Mouse (Mus musculus): ENCODE measurements around the gene Jund. TPM values are rescaled to one million over a fixed set of nuclear protein-coding genes. Genes with fewer than 3 reads are reported as not detected.

Jund gene
- polyA plus RNA-seq, 1 experiment: 128 TPM

GRCm38 (mm10) chr8:70660273-70660725 is 38.5 kb upstream of the Jund start, which contains the start of gene Pgpep1:
Pgpep1 (minus strand) TSS chr8:70660388.
- TF ChIP-seq USF1 (IDR thresholded peaks at IDR 0.05; ENCODE audit: low read depth): no peak
- no peak for TF ChIP-seq MAX (IDR thresholded peaks at IDR 0.05)
- TF ChIP-seq CEBPB (IDR thresholded peaks at IDR 0.05; ENCODE audit: low read depth): no peak
- TF ChIP-seq FOSL1 (IDR thresholded peaks at IDR 0.05; ENCODE audit: insufficient read depth, low read length, poor library complexity, severe bottlenecking): no peak
- TF ChIP-seq CTCF (IDR thresholded peaks at IDR 0.05; ENCODE audit: control insufficient read depth, insufficient read depth, insufficient read length): no peak
- TF ChIP-seq MYOD1 (IDR thresholded peaks at IDR 0.05; ENCODE audit: control insufficient read depth, insufficient read length, low read depth): no peak
- no peak for TF ChIP-seq MYOG (IDR thresholded peaks at IDR 0.05; ENCODE audit: control insufficient read depth, extremely low read depth, insufficient read length)
- H3ac ChIP-seq (ENCODE audit: control insufficient read depth, insufficient read length, low read depth): peak within 1 kb of the TSS; percentile 50
- H3K79me3 ChIP-seq (ENCODE audit: low read depth): no peaks in the 10 kb centered on the region
- no peaks in the 10 kb centered on the region for H3K27me3 ChIP-seq (ENCODE audit: control insufficient read depth, insufficient read depth, insufficient read length)
- peaks cover 17% of the 10 kb centered on the region for H3K36me3 ChIP-seq (ENCODE audit: control insufficient read depth, insufficient read depth)
- H3K79me2 ChIP-seq (ENCODE audit: control insufficient read depth, insufficient read depth): peaks cover 19% of the 10 kb centered on the region
- peak within 1 kb of the TSS; percentile 80 for H3K4me3 ChIP-seq (ENCODE audit: insufficient read depth, poor library complexity, severe bottlenecking)

GRCm38 (mm10) chr8:70663691-70664090 is 35.1 kb upstream of the Jund start:
- TF ChIP-seq USF1 (IDR thresholded peaks at IDR 0.05; ENCODE audit: low read depth) (no peak), CTCF (IDR thresholded peaks at IDR 0.05; ENCODE audit: control insufficient read depth, insufficient read depth, insufficient read length) (no peak), MAX (IDR thresholded peaks at IDR 0.05) (no peak)
- H3K4me3 ChIP-seq (ENCODE audit: insufficient read depth, poor library complexity, severe bottlenecking): no peak overlapping the region
- H3K79me3 ChIP-seq (ENCODE audit: low read depth): no peaks in the 10 kb centered on the region
- H3K27me3 ChIP-seq (ENCODE audit: control insufficient read depth, insufficient read depth, insufficient read length): no peaks in the 10 kb centered on the region
- H3K79me2 ChIP-seq (ENCODE audit: control insufficient read depth, insufficient read depth): peaks cover 6% of the 10 kb centered on the region
- no peaks in the 10 kb centered on the region for H3K36me3 ChIP-seq (ENCODE audit: control insufficient read depth, insufficient read depth)
- H3ac ChIP-seq (ENCODE audit: control insufficient read depth, insufficient read length, low read depth): no peak overlapping the region

GRCm38 (mm10) chr8:70664631-70665030 is 34.1 kb upstream of the Jund start:
- Histone ChIP-seq H3K27me3 (ENCODE audit: control insufficient read depth, insufficient read depth, insufficient read length) (no peaks in the 10 kb centered on the region), H3K79me2 (ENCODE audit: control insufficient read depth, insufficient read depth) (no peaks in the 10 kb centered on the region), H3K4me3 (ENCODE audit: insufficient read depth, poor library complexity, severe bottlenecking) (no peak overlapping the region), H3K79me3 (ENCODE audit: low read depth) (no peaks in the 10 kb centered on the region), H3K36me3 (ENCODE audit: control insufficient read depth, insufficient read depth) (no peaks in the 10 kb centered on the region), H3ac (ENCODE audit: control insufficient read depth, insufficient read length, low read depth) (no peak overlapping the region)
- no peak for TF ChIP-seq MYOG (IDR thresholded peaks at IDR 0.05; ENCODE audit: control insufficient read depth, extremely low read depth, insufficient read length)
- no peak for TF ChIP-seq CEBPB (IDR thresholded peaks at IDR 0.05; ENCODE audit: low read depth)
- no peak for TF ChIP-seq CTCF (IDR thresholded peaks at IDR 0.05; ENCODE audit: control insufficient read depth, insufficient read depth, insufficient read length)
- no peak for TF ChIP-seq USF1 (IDR thresholded peaks at IDR 0.05; ENCODE audit: low read depth)
- TF ChIP-seq MYOD1 (IDR thresholded peaks at IDR 0.05; ENCODE audit: control insufficient read depth, insufficient read length, low read depth): no peak

- Histone ChIP-seq H3ac (ENCODE audit: control insufficient read depth, insufficient read length, low read depth) (no peak overlapping the region), H3K27me3 (ENCODE audit: control insufficient read depth, insufficient read depth, insufficient read length) (no peaks in the 10 kb centered on the region), H3K79me3 (ENCODE audit: low read depth) (no peaks in the 10 kb centered on the region), H3K4me3 (ENCODE audit: insufficient read depth, poor library complexity, severe bottlenecking) (no peak overlapping the region), H3K79me2 (ENCODE audit: control insufficient read depth, insufficient read depth) (no peaks in the 10 kb centered on the region), H3K36me3 (ENCODE audit: control insufficient read depth, insufficient read depth) (no peaks in the 10 kb centered on the region)
- TF ChIP-seq CEBPB (IDR thresholded peaks at IDR 0.05; ENCODE audit: low read depth) (no peak), MAX (IDR thresholded peaks at IDR 0.05) (no peak), USF1 (IDR thresholded peaks at IDR 0.05; ENCODE audit: low read depth) (no peak), FOSL1 (IDR thresholded peaks at IDR 0.05; ENCODE audit: insufficient read depth, low read length, poor library complexity, severe bottlenecking) (no peak), CTCF (IDR thresholded peaks at IDR 0.05; ENCODE audit: control insufficient read depth, insufficient read depth, insufficient read length) (no peak), MYOG (IDR thresholded peaks at IDR 0.05; ENCODE audit: control insufficient read depth, extremely low read depth, insufficient read length) (no peak), MYOD1 (IDR thresholded peaks at IDR 0.05; ENCODE audit: control insufficient read depth, insufficient read length, low read depth) (no peak)
These were observed 33.1 kb upstream of the Jund start for GRCm38 (mm10) chr8:70665599-70665998.

GRCm38 (mm10) chr8:70667071-70667470 is 31.7 kb upstream of the Jund start:
- Histone ChIP-seq H3K4me3 (ENCODE audit: insufficient read depth, poor library complexity, severe bottlenecking) (no peak overlapping the region), H3K79me2 (ENCODE audit: control insufficient read depth, insufficient read depth) (no peaks in the 10 kb centered on the region), H3K27me3 (ENCODE audit: control insufficient read depth, insufficient read depth, insufficient read length) (no peaks in the 10 kb centered on the region), H3K79me3 (ENCODE audit: low read depth) (no peaks in the 10 kb centered on the region), H3ac (ENCODE audit: control insufficient read depth, insufficient read length, low read depth) (no peak overlapping the region), H3K36me3 (ENCODE audit: control insufficient read depth, insufficient read depth) (no peaks in the 10 kb centered on the region)
- no peak for TF ChIP-seq MAX (IDR thresholded peaks at IDR 0.05)
- no peak for TF ChIP-seq MYOD1 (IDR thresholded peaks at IDR 0.05; ENCODE audit: control insufficient read depth, insufficient read length, low read depth)
- no peak for TF ChIP-seq MYOG (IDR thresholded peaks at IDR 0.05; ENCODE audit: control insufficient read depth, extremely low read depth, insufficient read length)
- no peak for TF ChIP-seq USF1 (IDR thresholded peaks at IDR 0.05; ENCODE audit: low read depth)
- TF ChIP-seq FOSL1 (IDR thresholded peaks at IDR 0.05; ENCODE audit: insufficient read depth, low read length, poor library complexity, severe bottlenecking): no peak
- TF ChIP-seq CTCF (IDR thresholded peaks at IDR 0.05; ENCODE audit: control insufficient read depth, insufficient read depth, insufficient read length): no peak
- no peak for TF ChIP-seq CEBPB (IDR thresholded peaks at IDR 0.05; ENCODE audit: low read depth)

- no peak overlapping the region for H3ac ChIP-seq (ENCODE audit: control insufficient read depth, insufficient read length, low read depth)
- no peaks in the 10 kb centered on the region for H3K27me3 ChIP-seq (ENCODE audit: control insufficient read depth, insufficient read depth, insufficient read length)
- TF ChIP-seq USF1 (IDR thresholded peaks at IDR 0.05; ENCODE audit: low read depth): no peak
- no peak for TF ChIP-seq MYOD1 (IDR thresholded peaks at IDR 0.05; ENCODE audit: control insufficient read depth, insufficient read length, low read depth)
- TF ChIP-seq FOSL1 (IDR thresholded peaks at IDR 0.05; ENCODE audit: insufficient read depth, low read length, poor library complexity, severe bottlenecking): no peak
- TF ChIP-seq CTCF (IDR thresholded peaks at IDR 0.05; ENCODE audit: control insufficient read depth, insufficient read depth, insufficient read length): no peak
- H3K36me3 ChIP-seq (ENCODE audit: control insufficient read depth, insufficient read depth): peaks cover 3% of the 10 kb centered on the region
- no peak overlapping the region for H3K4me3 ChIP-seq (ENCODE audit: insufficient read depth, poor library complexity, severe bottlenecking)
- H3K79me3 ChIP-seq (ENCODE audit: low read depth): peaks cover 19% of the 10 kb centered on the region
- H3K79me2 ChIP-seq (ENCODE audit: control insufficient read depth, insufficient read depth): peaks cover 31% of the 10 kb centered on the region
These were observed 27.0 kb upstream of the Jund start for GRCm38 (mm10) chr8:70671615-70672324.
